Mouse (Mus musculus) heart, embryonic 16.5 days (tissue): ENCODE data around the gene Prkce. TPM values are rescaled to one million over a fixed set of nuclear protein-coding genes. Genes with fewer than 3 reads are reported as not detected.

Experiments
- ATAC-seq: fragments of 200-750 bp; cut with Nextera tagmentation; replicated peaks from 2 replicates; pipeline ENCODE4 v1.8.0; 2017; ENCODE audit warnings: moderate number of reproducible peaks; ENCODE audit not compliant: insufficient read depth, low FRiP score; ENCODE audit errors: extremely low read depth
- H3K27ac ChIP-seq: fragments of 300-500 bp; sonication (generic); 2 replicates; pipeline ENCODE4 v1.5.1; 2014; ENCODE audit warnings: mild to moderate bottlenecking, low read length, control low read depth, moderate library complexity
- H3K27me3 ChIP-seq: fragments of 300-500 bp; sonication (generic); 2 replicates; pipeline ENCODE4 v1.6.1; 2014; ENCODE audit warnings: low read length, mixed read lengths; ENCODE audit not compliant: control insufficient read depth, insufficient read depth
- H3K36me3 ChIP-seq: fragments of 300-500 bp; sonication (generic); 2 replicates; pipeline ENCODE4 v1.6.1; 2014; ENCODE audit not compliant: control insufficient read depth, insufficient read depth
- H3K4me1 ChIP-seq: fragments of 300-500 bp; sonication (generic); 2 replicates; pipeline ENCODE4 v1.6.1; 2014; ENCODE audit warnings: low read length, mixed read lengths; ENCODE audit not compliant: control insufficient read depth, insufficient read depth
- H3K4me2 ChIP-seq: fragments of 300-500 bp; sonication (generic); 2 replicates; pipeline ENCODE4 v1.6.1; 2014; ENCODE audit warnings: low read depth, mild to moderate bottlenecking, control low read depth, low read length
- H3K4me3 ChIP-seq: fragments of 300-500 bp; sonication (generic); 2 replicates; pipeline ENCODE4 v1.5.1; 2014; ENCODE audit warnings: mild to moderate bottlenecking, control low read depth, low read length
- H3K9ac ChIP-seq: fragments of 300-500 bp; sonication (generic); 2 replicates; pipeline ENCODE4 v1.6.1; 2014; ENCODE audit warnings: low read length, control low read depth
- H3K9me3 ChIP-seq: fragments of 300-500 bp; sonication (generic); replicated peaks from 2 replicates; pipeline ENCODE4 v1.6.1; 2016; ENCODE audit warnings: low read length; ENCODE audit not compliant: control insufficient read depth
- WGBS: fragments of 180-500 bp; shearing (Covaris S2); extraction: QIAGEN DNeasy Blood & Tissue Kit; methylation state at CpG from one replicate; pipeline ENCODE4 v1.1.7; 2014; 5-methylcytosine and 5-hydroxymethylcytosine counted together
- polyA plus RNA-seq: library from polyadenylated mRNA; unstranded; fragments of >200 nt; fragmentation: Nextera tagmentation; extraction: Ambion mirVana; gene quantifications from 2 replicates; pipeline ENCODE4 v1.2.1, GENCODE M21; 2015

Gene Prkce
- polyA plus RNA-seq, 1 experiment from 2014 or later = 6.0 TPM

GRCm38 (mm10) chr17:86414608-86415007, 247.0 kb downstream of the Prkce start:
- Histone ChIP-seq H3K27me3 (no peaks in the 10 kb centered on the region), H3K36me3 (no peaks in the 10 kb centered on the region), H3K4me2 (no peak overlapping the region), H3K4me3 (no peak overlapping the region), H3K27ac (no peak overlapping the region), H3K9me3 (no peaks in the 10 kb centered on the region), H3K9ac (no peak overlapping the region), H3K4me1 (peaks cover 10% of the 10 kb centered on the region; the same call in 1 of the 2 replicates)
- ATAC-seq = no peak
- WGBS = 87% methylated on average over 8 of the region's 8 CpGs

- H3K27ac ChIP-seq = no peak overlapping the region
- H3K4me2 ChIP-seq = no peak overlapping the region
- no peaks in the 10 kb centered on the region for H3K36me3 ChIP-seq
- WGBS = 88% methylated on average over 7 of the region's 7 CpGs
- H3K4me1 ChIP-seq = peaks cover 10% of the 10 kb centered on the region; the same call in 1 of the 2 replicates
- H3K9ac ChIP-seq = no peak overlapping the region
- peaks cover 3% of the 10 kb centered on the region for H3K9me3 ChIP-seq
- H3K4me3 ChIP-seq = no peak overlapping the region
- no peak for ATAC-seq
- no peaks in the 10 kb centered on the region for H3K27me3 ChIP-seq
Observed at GRCm38 (mm10) chr17:86415989-86416388, 248.4 kb downstream of the Prkce start.

GRCm38 (mm10) chr17:86418334-86418733, 250.7 kb downstream of the Prkce start:
- Histone ChIP-seq H3K4me1 (no peaks in the 10 kb centered on the region), H3K4me2 (no peak overlapping the region), H3K27ac (no peak overlapping the region), H3K36me3 (no peaks in the 10 kb centered on the region), H3K9me3 (peaks cover 3% of the 10 kb centered on the region), H3K27me3 (no peaks in the 10 kb centered on the region), H3K9ac (no peak overlapping the region), H3K4me3 (no peak overlapping the region)
- ATAC-seq = no peak
- 68% methylated on average over 17 of the region's 17 CpGs for WGBS

DNA sequence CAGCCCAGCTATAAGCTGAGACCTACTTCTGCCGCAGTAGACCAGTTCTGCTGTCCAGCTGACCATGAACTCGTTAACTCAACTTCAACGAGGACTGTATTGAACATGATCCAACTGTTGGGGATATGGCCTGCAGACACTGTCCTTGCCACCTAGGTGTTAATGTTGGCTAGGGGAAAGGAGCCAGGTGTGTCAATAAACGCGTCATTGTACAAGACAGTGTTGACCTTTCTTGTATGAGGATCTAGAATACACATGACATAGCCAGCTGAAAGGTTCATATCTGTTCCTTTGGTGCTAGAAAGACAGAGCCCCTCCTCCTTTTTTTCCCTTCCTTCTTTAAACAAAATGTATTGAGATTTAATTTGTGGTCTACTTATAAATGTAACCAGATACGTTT, 251.6 kb downstream of the Prkce start:
- Histone ChIP-seq H3K4me1 (no peaks in the 10 kb centered on the region), H3K9me3 (peaks cover 3% of the 10 kb centered on the region), H3K4me3 (no peak overlapping the region), H3K27me3 (no peaks in the 10 kb centered on the region), H3K4me2 (no peak overlapping the region), H3K9ac (no peak overlapping the region), H3K27ac (no peak overlapping the region), H3K36me3 (no peaks in the 10 kb centered on the region)
- 86% methylated on average over 6 of the region's 6 CpGs for WGBS
- ATAC-seq = no peak

GRCm38 (mm10) chr17:86420646-86421338, 253.2 kb downstream of the Prkce start:
- Histone ChIP-seq H3K4me1 (no peaks in the 10 kb centered on the region), H3K9ac (no peak overlapping the region), H3K36me3 (no peaks in the 10 kb centered on the region), H3K4me2 (no peak overlapping the region), H3K27me3 (no peaks in the 10 kb centered on the region), H3K27ac (no peak overlapping the region), H3K9me3 (peaks cover 3% of the 10 kb centered on the region), H3K4me3 (no peak overlapping the region)
- 79% methylated on average over 10 of the region's 10 CpGs for WGBS
- no peak for ATAC-seq

- ATAC-seq = no peak
- H3K27me3 ChIP-seq = no peaks in the 10 kb centered on the region
Observed at GRCm38 (mm10) chr17:86422023-86422422, 254.4 kb downstream of the Prkce start.

GRCm38 (mm10) chr17:86429877-86430276, 262.3 kb downstream of the Prkce start:
- WGBS = 84% methylated on average over 6 of the region's 6 CpGs
- Histone ChIP-seq H3K4me2 (no peak overlapping the region), H3K9me3 (peaks cover 6% of the 10 kb centered on the region; the same call in 1 of the 2 replicates), H3K9ac (no peak overlapping the region), H3K36me3 (no peaks in the 10 kb centered on the region), H3K27me3 (no peaks in the 10 kb centered on the region), H3K27ac (no peak overlapping the region), H3K4me1 (peaks cover 7% of the 10 kb centered on the region; the same call in 1 of the 2 replicates), H3K4me3 (no peak overlapping the region)
- ATAC-seq = no peak

More at GRCm38 (mm10) chr17:86422023-86422422, 254.4 kb downstream of the Prkce start:
- Histone ChIP-seq H3K4me3 (no peak overlapping the region), H3K27ac (no peak overlapping the region), H3K9ac (no peak overlapping the region), H3K4me1 (no peaks in the 10 kb centered on the region), H3K9me3 (peaks cover 3% of the 10 kb centered on the region), H3K36me3 (no peaks in the 10 kb centered on the region), H3K4me2 (no peak overlapping the region)
- 75% methylated on average over 4 of the region's 4 CpGs for WGBS

GRCm38 (mm10) chr17:86433117-86433516, 265.5 kb downstream of the Prkce start:
- H3K36me3 ChIP-seq = no peaks in the 10 kb centered on the region
- H3K4me3 ChIP-seq = no peak overlapping the region
- H3K27ac ChIP-seq = peak overlapping the region; percentile 54; the same call in 1 of the 2 replicates
- no peak overlapping the region for H3K9ac ChIP-seq
- no peaks in the 10 kb centered on the region for H3K27me3 ChIP-seq
- peaks cover 6% of the 10 kb centered on the region; the same call in 1 of the 2 replicates for H3K9me3 ChIP-seq
- no peak overlapping the region for H3K4me2 ChIP-seq
- H3K4me1 ChIP-seq = peaks cover 37% of the 10 kb centered on the region
- 28% methylated on average over 2 of the region's 2 CpGs for WGBS
- no peak; the same call in 1 of the 2 replicates for ATAC-seq

DNA sequence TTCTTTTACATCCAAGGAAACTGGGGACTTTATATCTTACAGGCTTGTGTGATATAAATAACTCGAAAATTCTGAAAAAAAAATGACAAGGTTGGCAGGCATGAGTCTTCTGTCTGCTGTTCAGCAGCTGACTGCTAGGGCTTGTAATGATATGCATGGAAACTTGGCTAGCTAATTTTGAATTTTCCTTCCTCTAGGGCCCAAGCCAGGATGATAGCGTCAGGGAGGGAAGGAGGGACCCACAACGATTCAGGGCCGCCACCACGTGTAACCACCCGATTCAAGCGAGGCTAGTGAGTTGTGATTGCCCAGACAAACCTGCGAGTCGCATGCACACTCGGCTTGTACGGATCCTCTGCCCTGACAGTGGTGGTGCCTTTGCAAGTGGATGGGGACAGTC, 266.2 kb downstream of the Prkce start:
- H3K9me3 ChIP-seq = peaks cover 6% of the 10 kb centered on the region; the same call in 1 of the 2 replicates
- no peak for ATAC-seq
- H3K4me1 ChIP-seq = peaks cover 43% of the 10 kb centered on the region
- no peak overlapping the region for H3K4me3 ChIP-seq
- WGBS = 71% methylated on average over 11 of the region's 11 CpGs
- H3K4me2 ChIP-seq = no peak overlapping the region
- H3K9ac ChIP-seq = no peak overlapping the region
- peak overlapping the region; percentile 65 for H3K27ac ChIP-seq
- no peaks in the 10 kb centered on the region for H3K36me3 ChIP-seq
- H3K27me3 ChIP-seq = no peaks in the 10 kb centered on the region
